Mouse (Mus musculus) megakaryocyte-erythroid progenitor cell, adult 5-6 weeks (primary cell): ENCODE measurements at regions not wholly inside any gene's neighbourhood (a gene's known extent, or its start where the extent isn't known, plus 50 kb on each side); places are given as distances from the start of the nearest gene placed in this dataset.

Source experiments
- ATAC-seq: replicated peaks from 2 replicates; pipeline ENCODE4 v1.8.0; 2016; ENCODE audit warnings: mild to moderate bottlenecking, inconsistent platforms; ENCODE audit not compliant: severe bottlenecking, poor library complexity, low FRiP score, low TSS enrichment

- no peak for ATAC-seq
Measured at GRCm38 (mm10) chr12:119034828-119035227, 68.6 kb upstream of the Abcb5 start.

DNA sequence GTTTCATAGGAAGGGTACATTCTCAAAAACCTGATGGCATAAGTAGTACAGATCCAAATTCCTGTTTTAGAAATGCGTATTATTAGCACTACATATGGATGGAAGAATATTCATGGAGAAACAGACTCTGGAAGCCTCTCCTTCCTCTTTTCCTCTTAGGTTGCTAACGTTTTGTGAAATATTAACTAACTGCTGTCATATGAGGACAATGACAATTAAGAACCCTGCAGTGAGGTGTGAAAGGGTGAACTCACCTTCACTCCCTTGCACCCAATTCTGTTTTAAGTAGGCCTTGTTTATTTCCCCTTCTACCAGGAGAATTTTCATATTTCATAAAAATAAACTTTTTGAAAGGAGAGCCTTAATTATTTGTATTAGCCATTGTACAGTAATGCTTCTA is 62.5 kb upstream of the Abcb5 start:
- no peak for ATAC-seq

GRCm38 (mm10) chr12:119028161-119028560 is 61.9 kb upstream of the Abcb5 start:
- ATAC-seq, result no peak

DNA sequence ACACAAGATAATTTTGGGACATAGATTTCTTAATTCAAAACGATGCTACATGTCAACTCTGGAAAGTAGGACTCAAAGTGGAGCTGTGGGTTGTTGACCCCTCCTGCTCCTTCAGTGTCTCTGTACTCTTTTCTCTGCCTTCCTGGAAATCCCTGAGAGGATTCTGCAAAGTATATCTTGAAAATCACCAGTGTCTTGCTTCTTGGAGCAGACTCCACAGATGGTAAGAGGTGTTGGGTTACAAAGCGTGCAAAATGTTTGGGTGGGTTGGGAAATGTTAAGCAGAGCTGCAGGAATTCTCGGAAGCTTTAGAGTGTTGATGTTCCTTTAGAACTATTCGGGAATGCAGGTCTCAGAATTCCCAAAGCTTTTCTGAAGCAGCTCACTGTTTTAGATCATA is 61.5 kb upstream of the Abcb5 start:
- no peak for ATAC-seq

GRCm38 (mm10) chr12:119026311-119026710 is 60.1 kb upstream of the Abcb5 start:
- ATAC-seq, result peak; percentile 84

DNA sequence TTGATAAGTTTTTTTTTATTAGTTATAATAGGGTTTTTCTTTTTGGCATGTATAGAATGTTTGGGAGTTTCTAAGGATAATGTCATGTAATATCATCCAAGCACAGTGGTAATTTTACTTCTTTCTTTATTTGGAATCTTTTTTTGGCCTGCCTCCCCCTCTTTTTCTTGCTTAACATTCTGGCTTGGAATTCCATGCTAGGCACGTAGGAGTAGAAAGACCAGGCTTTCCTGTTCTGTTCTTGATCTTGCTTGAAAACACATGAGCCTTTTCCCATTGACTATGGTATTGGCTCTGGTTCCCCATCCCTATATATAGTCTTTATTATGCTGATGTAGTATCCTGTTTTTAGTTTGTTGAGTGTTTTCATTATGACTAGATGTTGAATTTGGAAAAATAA is 57.8 kb upstream of the Abcb5 start:
- no peak for ATAC-seq
